In the genomic region with DNA sequence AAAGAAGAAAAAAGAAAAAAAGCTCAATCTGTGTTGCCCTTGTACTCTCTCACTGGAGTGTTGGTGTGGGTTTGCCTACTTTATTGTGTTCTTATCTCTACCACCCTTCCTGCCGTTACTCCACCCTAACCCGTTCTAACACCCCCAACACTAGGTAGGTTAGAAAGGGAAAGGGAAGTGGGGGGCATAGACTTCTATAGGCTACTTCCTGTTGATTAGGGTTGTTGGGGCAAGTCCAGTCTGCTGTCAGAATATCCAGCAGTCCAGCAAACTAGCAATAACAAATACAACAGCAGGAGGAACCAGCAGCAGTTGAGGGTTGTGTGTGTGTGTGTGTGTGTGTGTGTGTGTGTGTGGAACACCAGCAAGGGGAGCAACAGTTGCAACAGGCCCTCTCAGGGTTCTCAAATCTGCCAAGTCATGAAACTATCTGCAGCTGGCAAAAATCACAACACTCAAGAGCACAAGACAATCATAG, we compare ENCODE assay signal across 1 mouse cellular context.
TF ChIP-seq lines count a peak whose summit lies in the region.

No protein-coding gene starts in this region.

TF ChIP-seq in MEL, 35 proteins besides CTCF, POLR2A, EP300 and RAD21 (continued from another document):
- TF ChIP-seq BHLHE40 (IDR thresholded peaks at IDR 0.05; ENCODE audit: borderline replicate concordance, low read depth, low read length) (no peak; the same call in 1 of the 2 replicates), NELFE (IDR thresholded peaks at IDR 0.05; ENCODE audit: low read depth, low read length) (no peak), TBP (IDR thresholded peaks at IDR 0.05; ENCODE audit: low read depth, low read length) (peak; percentile 70), MYB (IDR thresholded peaks at IDR 0.05; ENCODE audit: low read depth, low read length) (peak; percentile 96), MAX (IDR thresholded peaks at IDR 0.05; ENCODE audit: low read length) (no peak), ELF1 (IDR thresholded peaks at IDR 0.05; ENCODE audit: low read depth, low read length) (no peak), POLR2AphosphoS2 (IDR thresholded peaks at IDR 0.05; ENCODE audit: low read length) (no peak), CHD2 (IDR thresholded peaks at IDR 0.05; ENCODE audit: low read length) (no peak), MXI1 (IDR thresholded peaks at IDR 0.05; ENCODE audit: low read depth, low read length) (peak; percentile 47; the same call in 1 of the 2 replicates), E2F4 (IDR thresholded peaks at IDR 0.05; ENCODE audit: borderline replicate concordance, low read depth, low read length) (no peak), MEF2A (IDR thresholded peaks at IDR 0.05; ENCODE audit: extremely low read depth, insufficient replicate concordance, low read depth, low read length, poor library complexity, severe bottlenecking) (no peak)
